Mouse (Mus musculus) right cerebral cortex, adult 2 months (tissue): Measurements from ENCODE around the gene Doc2a.
"Not testable (repeated sequence)": the region's sequence is repeated elsewhere in the genome, so short reads cannot be mapped to it uniquely, and the experiment has no call there.

Experiments used
- DNase-seq, 2 experiments: peaks; one replicate each; pipeline ENCODE4 v3.0.0; 2021 to 2022; ENCODE audit warnings: low spot score in 2 of 2

Gene Doc2a

GRCm38 (mm10) chr7:126868003-126868402, 20.8 kb downstream of the Doc2a start:
- no peak for DNase-seq

GRCm38 (mm10) chr7:126869780-126870519, 22.7 kb downstream of the Doc2a start:
- no peak for DNase-seq

DNA sequence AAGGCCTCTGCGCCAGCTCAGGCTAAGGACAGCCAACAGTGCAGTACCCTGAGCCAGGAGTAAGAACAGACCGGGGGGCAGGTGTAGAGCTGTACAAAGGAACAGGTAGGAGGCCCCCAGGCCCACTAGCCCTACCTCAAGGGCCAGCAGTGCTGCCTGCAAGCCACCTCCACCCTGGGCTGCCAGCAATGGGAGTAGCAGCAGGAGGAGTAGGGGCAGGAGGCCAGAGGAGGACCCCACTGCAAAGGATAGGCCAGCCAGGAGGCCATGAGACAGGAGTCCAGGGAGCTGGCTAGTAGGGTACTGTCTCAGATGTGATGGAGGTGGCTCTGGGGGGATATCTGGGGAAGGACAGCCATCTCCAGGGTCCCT, 23.3 kb downstream of the Doc2a start:
- DNase-seq = no peak

DNA sequence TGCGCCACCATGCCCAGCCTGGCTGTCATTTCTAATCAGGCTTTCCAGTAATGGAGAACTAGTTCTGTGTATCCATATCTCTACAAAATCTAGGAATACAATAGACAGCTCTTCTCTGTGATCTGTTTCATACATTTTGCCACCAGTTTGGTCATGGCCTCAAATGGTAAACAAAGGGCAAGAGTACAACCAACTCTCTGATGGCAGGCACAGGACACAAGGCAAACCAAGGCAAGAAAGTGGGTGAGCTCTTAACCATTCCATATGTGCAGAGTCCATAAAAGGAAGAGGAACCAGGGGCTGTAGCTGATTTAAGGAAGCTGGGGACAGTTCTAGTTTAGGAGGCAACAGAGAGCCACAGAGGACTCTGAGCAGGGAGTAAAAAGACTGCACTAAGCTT, 30.0 kb downstream of the Doc2a start:
- no peak for DNase-seq

DNA sequence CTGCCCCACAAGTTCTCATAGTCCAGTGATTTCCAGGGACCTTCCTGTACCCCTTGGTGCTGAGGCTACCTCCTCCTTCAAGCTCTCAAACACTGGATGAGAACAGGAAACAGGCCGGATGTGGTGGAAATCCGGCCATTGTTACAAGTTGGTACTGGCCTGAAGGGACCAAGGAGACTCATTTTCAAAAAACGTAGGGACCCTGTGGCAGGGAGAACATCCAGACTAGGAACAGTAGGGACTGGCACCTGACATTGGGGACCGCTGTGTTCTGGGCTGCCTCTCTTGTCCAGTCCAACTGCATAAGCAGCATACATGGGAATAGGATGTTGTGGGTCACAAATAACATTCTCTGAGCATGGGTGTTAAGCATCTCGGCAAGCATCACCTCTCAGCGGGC, 33.8 kb downstream of the Doc2a start:
- DNase-seq = no peak

DNA sequence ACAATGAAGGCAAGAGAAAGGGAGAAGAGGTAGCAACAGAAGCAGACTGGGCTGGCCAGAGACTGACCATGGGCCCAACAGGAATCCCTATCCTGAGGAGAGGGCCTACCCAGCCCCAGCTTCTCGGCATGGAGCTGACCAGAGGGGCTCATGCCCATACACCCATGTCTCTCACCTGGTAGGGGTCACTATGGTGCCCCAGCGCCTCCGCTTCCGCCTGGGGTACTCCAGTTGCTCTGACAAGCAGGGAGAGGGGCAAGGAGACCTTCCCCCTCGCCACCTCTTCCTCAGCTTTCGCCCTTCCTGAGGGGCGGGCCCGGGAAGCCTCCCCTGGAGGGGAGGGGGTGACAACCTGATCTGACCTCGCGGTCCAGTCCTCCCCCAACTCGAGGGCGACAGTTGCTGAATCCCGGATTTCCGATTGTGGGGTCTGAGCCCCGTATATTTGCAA, 36.5 kb downstream of the Doc2a start:
- no peak for DNase-seq

GRCm38 (mm10) chr7:126884286-126885164, 37.3 kb downstream of the Doc2a start, which contains the start of gene Taok2:
Gene Taok2 (minus strand): TSS chr7:126884703.
- DNase-seq = peak; percentile 98 to 99

- DNase-seq = no peak
Observed at GRCm38 (mm10) chr7:126887281-126887680, 40.1 kb downstream of the Doc2a start.

- DNase-seq = no peak
Observed at GRCm38 (mm10) chr7:126888852-126889251, 41.6 kb downstream of the Doc2a start.

- no peak for DNase-seq
Observed at GRCm38 (mm10) chr7:126896912-126897311, 49.7 kb downstream of the Doc2a start.

GRCm38 (mm10) chr7:126897390-126898101, 50.3 kb downstream of the Doc2a start:
- no peak for DNase-seq

DNA sequence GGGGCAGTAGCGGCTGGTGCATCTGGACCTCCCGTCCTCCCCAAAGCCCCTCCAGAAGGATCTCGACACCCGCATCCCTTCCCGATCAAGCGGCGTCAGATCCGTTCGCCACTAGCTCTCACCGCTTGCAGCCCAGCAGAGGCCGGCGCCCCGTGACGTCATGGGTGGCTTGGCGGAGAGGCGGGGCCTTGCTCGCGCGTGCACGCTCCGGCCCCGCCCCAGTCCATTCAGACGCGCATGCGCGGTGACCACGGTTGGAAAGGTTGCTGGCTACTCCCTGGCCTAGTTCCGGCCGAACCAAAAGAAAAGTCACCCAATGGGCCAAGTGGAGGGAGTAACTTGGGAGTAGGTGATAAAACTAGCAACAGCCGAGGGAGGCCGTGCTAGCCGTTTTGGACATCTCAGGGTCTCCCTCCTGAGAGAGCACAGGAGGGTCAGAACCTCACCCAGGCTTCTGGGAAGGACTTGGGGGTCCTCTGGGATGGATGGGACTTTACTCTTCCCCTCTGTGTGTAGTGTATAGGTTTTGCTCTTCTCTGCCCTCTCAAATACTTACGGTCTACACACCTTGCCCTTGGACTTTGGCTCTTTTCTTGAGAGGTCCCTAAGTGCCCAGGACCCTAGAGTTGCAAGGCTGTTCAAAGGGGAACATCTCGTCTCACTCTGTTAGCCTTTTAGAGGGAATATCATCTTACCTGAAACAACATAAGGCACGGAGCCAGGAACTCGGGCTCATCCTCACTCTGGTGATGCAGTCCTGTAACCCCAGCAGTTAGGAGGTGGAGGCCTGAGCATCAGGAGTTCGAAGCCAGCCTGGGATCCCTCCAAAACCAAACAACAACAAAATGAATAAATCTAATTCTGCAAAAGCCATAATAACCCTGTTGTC, 51.1 kb downstream of the Doc2a start:
- DNase-seq = peak; percentile 95 to 96

DNA sequence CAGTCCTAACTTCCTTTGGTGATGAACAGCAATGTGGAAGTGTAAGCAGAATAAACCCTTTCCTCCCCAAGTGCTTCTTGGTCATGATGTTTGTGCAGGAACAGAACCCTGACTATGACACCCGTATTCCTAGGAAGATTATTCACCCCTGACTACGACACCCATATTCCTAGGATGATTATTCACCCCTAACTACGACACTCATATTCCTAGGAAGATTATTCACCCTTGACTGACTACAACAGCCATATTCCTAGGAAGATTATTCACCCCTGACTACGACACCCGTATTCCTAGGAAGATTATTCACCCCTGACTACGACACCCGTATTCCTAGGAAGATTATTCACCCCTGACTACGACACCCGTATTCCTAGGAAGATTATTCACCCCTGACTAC, 52.6 kb downstream of the Doc2a start:
- not testable (repeated sequence) for DNase-seq
